Mouse (Mus musculus) CD4-positive, CD25-positive, alpha-beta regulatory T cell (primary cell): Measurements from ENCODE around the gene Spint5. TPM values are rescaled to one million over a fixed set of nuclear protein-coding genes. Genes with fewer than 3 reads are reported as not detected.

Experiments used
- polyA plus RNA-seq: library from polyadenylated mRNA; unstranded; fragments of 100-300 nt; shearing (Covaris generic); gene quantifications from one replicate; pipeline ENCODE4 v1.2.1, GENCODE M21; 2017

Spint5 gene
- not detected for polyA plus RNA-seq

DNA sequence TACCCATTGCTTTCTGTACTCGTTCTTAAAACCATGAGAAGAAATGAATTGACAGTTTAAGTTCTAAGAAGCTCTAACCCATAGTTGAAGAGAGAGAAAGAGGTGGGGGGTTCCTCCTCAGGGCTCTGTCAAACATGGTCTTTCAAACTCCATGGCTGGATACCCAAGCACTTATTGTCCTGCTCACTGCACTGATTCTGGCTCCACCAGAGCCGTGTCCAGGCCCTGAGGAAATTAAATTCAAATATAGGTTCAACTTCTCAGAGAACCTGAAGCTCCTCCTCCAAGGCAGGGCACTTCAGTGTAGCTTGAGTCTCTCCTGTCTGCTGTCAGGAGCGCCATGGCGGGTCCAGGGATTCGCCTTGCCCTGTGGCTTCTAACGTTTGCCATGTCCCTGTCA lies at the start of gene Spint5:
Spint5 (plus strand) TSS at position 301 of the 400 bp plus-strand sequence.

GRCm38 (mm10) chr2:164673987-164674386 lies 41.1 kb upstream of the Spint5 start, which contains the start of gene Wfdc11:
Gene Wfdc11 (minus strand): TSS chr2:164674087.

DNA sequence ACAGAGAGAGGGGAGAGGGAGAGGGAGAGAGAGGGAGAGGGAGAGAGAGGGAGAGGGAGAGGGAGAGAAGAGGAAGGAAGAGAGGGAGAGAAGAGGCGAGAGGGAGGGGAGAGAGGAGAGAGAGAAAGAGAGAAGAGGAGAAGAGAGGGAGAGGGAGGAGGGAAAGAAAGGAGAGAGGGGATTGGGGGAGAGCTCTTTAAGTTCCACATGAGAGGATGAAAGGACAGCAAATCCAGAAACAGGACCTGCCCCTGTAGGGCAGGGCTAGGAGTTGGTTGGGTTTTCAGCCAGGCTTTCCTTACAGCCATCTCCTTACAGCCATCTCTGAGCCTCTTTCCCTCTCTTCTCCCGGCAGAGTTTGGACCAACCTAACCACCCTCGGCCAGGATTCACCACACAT lies 30.3 kb upstream of the Spint5 start, which contains the start of gene Wfdc13:
Wfdc13 (plus strand) TSS at position 301 of the 400 bp plus-strand sequence.

GRCm38 (mm10) chr2:164698201-164698600 lies 16.9 kb upstream of the Spint5 start, which contains the start of gene Spint4:
Gene Spint4 (plus strand): TSS chr2:164698501.

GRCm38 (mm10) chr2:164745843-164746479 lies 30.9 kb downstream of the Spint5 start, which contains the start of the genes Wfdc3 and Dnttip1:
Gene Wfdc3 (minus strand): TSS chr2:164745931.
Gene Dnttip1 (plus strand): TSS chr2:164745983.

Other genes with a start within 250 kb of the Spint5 start
- gene Trp53tg5, start 241.6 kb upstream of the Spint5 start, polyA plus RNA-seq = 0.25 TPM
- gene Dbndd2, start 229.2 kb upstream of the Spint5 start, polyA plus RNA-seq = 2.7 TPM
- gene Pigt, start 217.8 kb upstream of the Spint5 start, polyA plus RNA-seq = 34.1 TPM
- gene Wfdc2, start 152.9 kb upstream of the Spint5 start, polyA plus RNA-seq = 6.7 TPM
- not detected for gene Spint3, start 141.8 kb upstream of the Spint5 start, polyA plus RNA-seq
- gene Wfdc6a, start 129.9 kb upstream of the Spint5 start, polyA plus RNA-seq = not detected
- not detected for gene Eppin, start 121.7 kb upstream of the Spint5 start, polyA plus RNA-seq
- not detected for gene Wfdc6b, start 101.8 kb upstream of the Spint5 start, polyA plus RNA-seq
- not detected for gene Wfdc8, start 101.7 kb upstream of the Spint5 start, polyA plus RNA-seq
- gene Wfdc16, start 76.5 kb upstream of the Spint5 start, polyA plus RNA-seq = not detected
- not detected for gene Wfdc10, start 59.3 kb upstream of the Spint5 start, polyA plus RNA-seq
- gene Wfdc9, start 58.7 kb upstream of the Spint5 start, polyA plus RNA-seq = not detected
- not detected for gene Wfdc11, start 41.2 kb upstream of the Spint5 start, polyA plus RNA-seq
- not detected for gene Wfdc13, start 30.2 kb upstream of the Spint5 start, polyA plus RNA-seq
- gene Spint4, start 16.8 kb upstream of the Spint5 start, polyA plus RNA-seq = not detected
- 0.11 TPM for gene Wfdc3, start 30.6 kb downstream of the Spint5 start, polyA plus RNA-seq
- 67.0 TPM for gene Dnttip1, start 30.7 kb downstream of the Spint5 start, polyA plus RNA-seq
- 4.3 TPM for gene Ube2c, start 54.6 kb downstream of the Spint5 start, polyA plus RNA-seq
- not detected for gene Tnnc2, start 64.7 kb downstream of the Spint5 start, polyA plus RNA-seq
- gene Snx21, start 70.5 kb downstream of the Spint5 start, polyA plus RNA-seq = 5.7 TPM
- 39.1 TPM for gene Acot8, start 89.6 kb downstream of the Spint5 start, polyA plus RNA-seq
- gene Zswim3, start 89.8 kb downstream of the Spint5 start, polyA plus RNA-seq = 6.1 TPM
- 21.3 TPM for gene Zswim1, start 107.4 kb downstream of the Spint5 start, polyA plus RNA-seq
- gene Spata25, start 113.2 kb downstream of the Spint5 start, polyA plus RNA-seq = not detected
- 167 TPM for gene Ctsa, start 117.6 kb downstream of the Spint5 start, polyA plus RNA-seq
- 1.8 TPM for gene Neurl2, start 118.2 kb downstream of the Spint5 start, polyA plus RNA-seq
- 0.26 TPM for gene Pltp, start 142.4 kb downstream of the Spint5 start, polyA plus RNA-seq
- gene Pcif1, start 164.0 kb downstream of the Spint5 start, polyA plus RNA-seq = 130 TPM
- gene Zfp335, start 196.5 kb downstream of the Spint5 start, polyA plus RNA-seq = 43.9 TPM
- 5.9 TPM for gene Mmp9, start 225.5 kb downstream of the Spint5 start, polyA plus RNA-seq
- gene Slc12a5, start 245.5 kb downstream of the Spint5 start, polyA plus RNA-seq = 0.26 TPM